Mouse (Mus musculus): Measurements from ENCODE around the gene Mrto4. TPM values are rescaled to one million over a fixed set of nuclear protein-coding genes. Genes with fewer than 3 reads are reported as not detected.

Mrto4 gene
- polyA plus RNA-seq, 2 experiments = 57.9 to 86.7 TPM

DNA sequence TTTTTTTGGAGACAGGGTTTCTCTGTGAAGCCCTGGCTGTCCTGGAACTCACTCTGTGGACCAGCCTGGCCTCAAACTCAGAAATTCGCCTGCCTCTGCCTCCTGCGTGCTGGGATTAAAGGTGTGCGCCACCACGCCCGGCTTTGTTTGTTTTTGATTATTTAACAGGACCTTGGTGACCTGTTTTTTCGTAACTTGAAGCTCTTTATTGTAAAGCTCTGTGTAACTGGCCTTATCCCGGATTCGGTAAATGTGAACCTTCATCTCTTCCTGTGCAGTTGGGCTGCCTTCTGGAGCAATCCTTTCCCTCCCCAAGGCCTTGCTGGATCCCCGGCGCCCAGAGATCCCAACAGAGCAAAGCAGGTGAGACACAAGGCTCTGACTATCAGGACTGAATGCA, 21.2 kb upstream of the Mrto4 start:
- WGBS (ENCODE audit: insufficient replicate concordance) = 79% methylated on average over 10 of the region's 10 CpGs
- Histone ChIP-seq H3K27me3 (ENCODE audit: control insufficient read depth, insufficient read depth, low read length) (no peaks in the 10 kb centered on the region), H3K9ac (replicated peaks) (no peak overlapping the region), H3K4me2 (ENCODE audit: low read depth) (no peak overlapping the region), H3K4me3 (ENCODE audit: insufficient read depth in 1 of 2, low read depth in 2 of 2, low read length in 2 of 2) (no peak overlapping the region), H3K9me3 (ENCODE audit: control insufficient read depth, low read length) (no peaks in the 10 kb centered on the region), H3K27ac (no peak overlapping the region), H3K4me1 (replicated peaks; ENCODE audit: control insufficient read depth in 2 of 2, insufficient read depth in 2 of 2, low read length in 1 of 2) (no peaks in the 10 kb centered on the region), H3K36me3 (replicated peaks; ENCODE audit: control insufficient read depth, insufficient read depth, low read depth) (peaks cover 60% of the 10 kb centered on the region)
- no peak for DNase-seq (ENCODE audit: low read depth in 3 of 3, low spot score in 3 of 3)
- TF ChIP-seq CTCF (IDR thresholded peaks at IDR 0.05; ENCODE audit: low read depth) = no peak
- no peak for TF ChIP-seq EP300 (IDR thresholded peaks at IDR 0.05; ENCODE audit: low read depth)
- ATAC-seq (ENCODE audit: insufficient read depth) = 0 out of 2 replicates have a peak, but pooled peaks have one; percentile 17

GRCm38 (mm10) chr4:139373130-139373529, 20.8 kb upstream of the Mrto4 start:
- no peak overlapping the region for H3K4me3 ChIP-seq (ENCODE audit: insufficient read depth in 1 of 2, low read depth in 2 of 2, low read length in 2 of 2)
- H3K27ac ChIP-seq = no peak overlapping the region
- TF ChIP-seq CTCF (IDR thresholded peaks at IDR 0.05; ENCODE audit: low read depth) (no peak), EP300 (IDR thresholded peaks at IDR 0.05; ENCODE audit: low read depth) (no peak)
- H3K9me3 ChIP-seq (ENCODE audit: control insufficient read depth, low read length) = no peaks in the 10 kb centered on the region
- ATAC-seq (ENCODE audit: insufficient read depth) (peak; percentile 28; the same call in 1 of the 2 replicates), DNase-seq (ENCODE audit: low read depth in 3 of 3, low spot score in 3 of 3) (no peak)
- no peaks in the 10 kb centered on the region for H3K27me3 ChIP-seq (ENCODE audit: control insufficient read depth, insufficient read depth, low read length)
- H3K4me1 ChIP-seq (replicated peaks; ENCODE audit: control insufficient read depth in 2 of 2, insufficient read depth in 2 of 2, low read length in 1 of 2) = no peaks in the 10 kb centered on the region
- H3K36me3 ChIP-seq (replicated peaks; ENCODE audit: control insufficient read depth, insufficient read depth, low read depth) = peaks cover 61% of the 10 kb centered on the region
- H3K9ac ChIP-seq (replicated peaks) = no peak overlapping the region
- 81% methylated on average over 4 of the region's 4 CpGs for WGBS (ENCODE audit: insufficient replicate concordance)
- no peak overlapping the region for H3K4me2 ChIP-seq (ENCODE audit: low read depth)

DNA sequence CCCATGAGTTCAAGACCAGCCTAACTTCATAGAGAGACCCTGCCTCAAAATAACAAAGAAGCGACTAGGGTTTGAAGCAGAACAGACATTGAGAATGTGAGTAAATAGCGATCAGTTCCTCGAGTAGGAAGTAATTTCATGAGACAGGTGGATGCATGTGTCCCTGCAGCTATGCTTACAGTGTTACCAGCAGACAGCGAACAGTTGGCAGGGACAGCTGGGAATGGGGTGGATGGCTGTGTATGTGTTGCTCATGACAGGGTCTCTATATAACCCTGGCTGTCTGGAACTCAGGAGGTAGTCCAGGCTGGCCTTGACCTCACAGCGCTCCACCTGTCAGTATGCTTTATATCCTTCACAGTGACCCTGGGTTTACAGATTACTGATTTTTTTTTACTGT, 15.7 kb upstream of the Mrto4 start:
- Histone ChIP-seq H3K27ac (no peak overlapping the region), H3K36me3 (replicated peaks; ENCODE audit: control insufficient read depth, insufficient read depth, low read depth) (peaks cover 78% of the 10 kb centered on the region), H3K4me1 (replicated peaks; ENCODE audit: control insufficient read depth in 2 of 2, insufficient read depth in 2 of 2, low read length in 1 of 2) (no peaks in the 10 kb centered on the region), H3K9me3 (ENCODE audit: control insufficient read depth, low read length) (no peaks in the 10 kb centered on the region), H3K9ac (replicated peaks) (no peak overlapping the region), H3K27me3 (ENCODE audit: control insufficient read depth, insufficient read depth, low read length) (no peaks in the 10 kb centered on the region), H3K4me3 (ENCODE audit: insufficient read depth in 1 of 2, low read depth in 2 of 2, low read length in 2 of 2) (no peak overlapping the region), H3K4me2 (ENCODE audit: low read depth) (no peak overlapping the region)
- ATAC-seq (ENCODE audit: insufficient read depth) (no peak), DNase-seq (ENCODE audit: low read depth in 3 of 3, low spot score in 3 of 3) (no peak)
- TF ChIP-seq EP300 (IDR thresholded peaks at IDR 0.05; ENCODE audit: low read depth) (no peak), CTCF (IDR thresholded peaks at IDR 0.05; ENCODE audit: low read depth) (no peak)
- WGBS (ENCODE audit: insufficient replicate concordance) = 86% methylated on average over 5 of the region's 5 CpGs

DNA sequence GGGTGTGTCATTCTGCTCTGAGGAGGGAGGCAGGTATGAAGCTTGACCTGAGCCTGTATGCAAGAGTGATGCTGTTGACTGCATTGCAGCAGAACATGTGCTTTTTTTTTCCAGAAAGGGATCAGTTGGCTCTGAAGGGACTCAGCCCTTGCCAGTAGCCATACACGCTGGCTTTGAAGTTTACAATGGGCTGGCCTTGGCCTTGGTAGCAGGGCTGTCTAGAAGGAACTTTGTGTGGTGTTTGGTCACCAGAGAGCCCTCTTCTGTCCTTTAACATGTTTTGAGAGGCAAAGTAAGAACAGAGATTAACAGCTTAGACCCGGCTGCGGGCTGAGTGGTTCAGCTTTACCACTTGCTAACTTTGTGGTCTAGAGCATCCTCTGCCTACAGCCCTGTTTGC, 15.0 kb upstream of the Mrto4 start:
- H3K4me2 ChIP-seq (ENCODE audit: low read depth) = no peak overlapping the region
- H3K9ac ChIP-seq (replicated peaks) = no peak overlapping the region
- no peaks in the 10 kb centered on the region for H3K9me3 ChIP-seq (ENCODE audit: control insufficient read depth, low read length)
- no peaks in the 10 kb centered on the region for H3K4me1 ChIP-seq (replicated peaks; ENCODE audit: control insufficient read depth in 2 of 2, insufficient read depth in 2 of 2, low read length in 1 of 2)
- ATAC-seq (ENCODE audit: insufficient read depth) (no peak), DNase-seq (ENCODE audit: low read depth in 3 of 3, low spot score in 3 of 3) (no peak)
- H3K4me3 ChIP-seq (ENCODE audit: insufficient read depth in 1 of 2, low read depth in 2 of 2, low read length in 2 of 2) = no peak overlapping the region
- TF ChIP-seq EP300 (IDR thresholded peaks at IDR 0.05; ENCODE audit: low read depth) = no peak
- no peak for TF ChIP-seq CTCF (IDR thresholded peaks at IDR 0.05; ENCODE audit: low read depth)
- H3K27ac ChIP-seq = no peak overlapping the region
- H3K36me3 ChIP-seq (replicated peaks; ENCODE audit: control insufficient read depth, insufficient read depth, low read depth) = peaks cover 76% of the 10 kb centered on the region
- H3K27me3 ChIP-seq (ENCODE audit: control insufficient read depth, insufficient read depth, low read length) = no peaks in the 10 kb centered on the region
- 81% methylated on average over 3 of the region's 3 CpGs for WGBS (ENCODE audit: insufficient replicate concordance)

- no peaks in the 10 kb centered on the region for H3K27me3 ChIP-seq (ENCODE audit: control insufficient read depth, insufficient read depth, low read length)
- peak; percentile 95 for ATAC-seq (ENCODE audit: insufficient read depth)
- no peaks in the 10 kb centered on the region for H3K9me3 ChIP-seq (ENCODE audit: control insufficient read depth, low read length)
- 42% methylated on average over 11 of the region's 11 CpGs for WGBS (ENCODE audit: insufficient replicate concordance)
- DNase-seq (ENCODE audit: low read depth in 3 of 3, low spot score in 3 of 3) = peak; percentile 49 to 62 (median 58)
- no peak for TF ChIP-seq CTCF (IDR thresholded peaks at IDR 0.05; ENCODE audit: low read depth)
- peak; percentile 73; the same call in 1 of the 2 replicates for TF ChIP-seq EP300 (IDR thresholded peaks at IDR 0.05; ENCODE audit: low read depth)
- H3K27ac ChIP-seq = peak overlapping the region; percentile 93
- peak overlapping the region; percentile 61 for H3K9ac ChIP-seq (replicated peaks)
- H3K4me3 ChIP-seq (ENCODE audit: insufficient read depth in 1 of 2, low read depth in 2 of 2, low read length in 2 of 2) = peak overlapping the region; percentile 30 to 39
- peak overlapping the region; percentile 70 for H3K4me2 ChIP-seq (ENCODE audit: low read depth)
- peaks cover 77% of the 10 kb centered on the region for H3K36me3 ChIP-seq (replicated peaks; ENCODE audit: control insufficient read depth, insufficient read depth, low read depth)
- peaks cover 19 to 28% of the 10 kb centered on the region in 2 experiments for H3K4me1 ChIP-seq (replicated peaks; ENCODE audit: control insufficient read depth in 2 of 2, insufficient read depth in 2 of 2, low read length in 1 of 2)
Measured at GRCm38 (mm10) chr4:139360761-139361548, 8.6 kb upstream of the Mrto4 start.

All from liver, embryonic 14.5 days (tissue).